Mouse (Mus musculus) neural tube, embryonic 12.5 days (tissue): ENCODE measurements around the gene Hnrnph3. TPM values are rescaled to one million over a fixed set of nuclear protein-coding genes. Genes with fewer than 3 reads are reported as not detected.

Source experiments
- ATAC-seq: fragments of 200-750 bp; cut with Nextera tagmentation; 2 replicates; pipeline ENCODE4 v1.8.0; 2017; ENCODE audit warnings: low read depth, mild to moderate bottlenecking, moderate TSS enrichment, moderate library complexity; ENCODE audit not compliant: low FRiP score
- H3K27ac ChIP-seq: fragments of 300-500 bp; sonication (generic); 2 replicates; pipeline ENCODE4 v1.5.1; 2016
- H3K27me3 ChIP-seq: fragments of 300-500 bp; sonication (generic); replicated peaks from 2 replicates; pipeline ENCODE4 v1.6.1; 2016; ENCODE audit warnings: mild to moderate bottlenecking
- H3K36me3 ChIP-seq: fragments of 300-500 bp; sonication (generic); 2 replicates; pipeline ENCODE4 v1.6.1; 2016; ENCODE audit warnings: mild to moderate bottlenecking
- H3K4me1 ChIP-seq: fragments of 300-500 bp; sonication (generic); 2 replicates; pipeline ENCODE4 v1.6.1; 2016
- H3K4me2 ChIP-seq: fragments of 300-500 bp; sonication (generic); replicated peaks from 2 replicates; pipeline ENCODE4 v1.6.1; 2016; ENCODE audit warnings: mild to moderate bottlenecking
- H3K4me3 ChIP-seq: fragments of 300-500 bp; sonication (generic); 2 replicates; pipeline ENCODE4 v1.5.1; 2016
- H3K9ac ChIP-seq: fragments of 300-500 bp; sonication (generic); 2 replicates; pipeline ENCODE4 v1.6.1; 2016; ENCODE audit warnings: mild to moderate bottlenecking
- H3K9me3 ChIP-seq: fragments of 300-500 bp; sonication (generic); 2 replicates; pipeline ENCODE4 v1.6.1; 2016; ENCODE audit warnings: mild to moderate bottlenecking
- WGBS: fragments of 180-500 bp; shearing (Covaris S2); methylation state at CpG from one replicate; pipeline ENCODE4 v1.1.7; 2016; 5-methylcytosine and 5-hydroxymethylcytosine counted together
- polyA plus RNA-seq: library from polyadenylated mRNA; unstranded; fragments of >200 nt; fragmentation: Nextera tagmentation; extraction: Ambion mirVana; gene quantifications from 2 replicates; pipeline ENCODE4 v1.2.1, GENCODE M21; 2016

Hnrnph3 gene
- polyA plus RNA-seq, 1 experiment from 2014 or later, result 247 TPM

DNA sequence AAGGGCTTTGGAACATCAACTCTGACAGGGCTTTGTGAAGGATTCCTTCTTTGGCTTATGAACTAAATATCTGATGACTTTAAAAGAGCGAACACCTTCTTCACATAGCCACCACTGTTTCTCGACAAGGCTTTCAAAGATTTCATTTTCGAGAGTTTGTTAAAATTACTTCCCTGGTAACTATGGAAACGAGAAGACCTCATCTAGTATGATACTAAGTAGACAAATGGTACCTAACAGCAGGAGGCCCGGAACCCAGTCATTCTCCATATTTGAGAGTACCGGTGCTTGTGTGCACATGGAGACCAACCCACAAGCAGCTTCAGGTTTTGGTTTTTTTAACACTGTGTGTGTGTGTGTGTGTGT, 2.8 kb upstream of the Hnrnph3 start:
- Histone ChIP-seq H3K27me3 (no peaks in the 10 kb centered on the region), H3K36me3 (no peaks in the 10 kb centered on the region), H3K9ac (0 out of 2 replicates have a peak overlapping the region, but pooled peaks have one; percentile 26), H3K4me1 (peaks cover 33% of the 10 kb centered on the region), H3K9me3 (no peaks in the 10 kb centered on the region), H3K27ac (peak overlapping the region; percentile 82), H3K4me2 (peak overlapping the region; percentile 43), H3K4me3 (no peak overlapping the region)
- no peak for ATAC-seq
- WGBS, result 51% methylated on average over 6 of the region's 6 CpGs

DNA sequence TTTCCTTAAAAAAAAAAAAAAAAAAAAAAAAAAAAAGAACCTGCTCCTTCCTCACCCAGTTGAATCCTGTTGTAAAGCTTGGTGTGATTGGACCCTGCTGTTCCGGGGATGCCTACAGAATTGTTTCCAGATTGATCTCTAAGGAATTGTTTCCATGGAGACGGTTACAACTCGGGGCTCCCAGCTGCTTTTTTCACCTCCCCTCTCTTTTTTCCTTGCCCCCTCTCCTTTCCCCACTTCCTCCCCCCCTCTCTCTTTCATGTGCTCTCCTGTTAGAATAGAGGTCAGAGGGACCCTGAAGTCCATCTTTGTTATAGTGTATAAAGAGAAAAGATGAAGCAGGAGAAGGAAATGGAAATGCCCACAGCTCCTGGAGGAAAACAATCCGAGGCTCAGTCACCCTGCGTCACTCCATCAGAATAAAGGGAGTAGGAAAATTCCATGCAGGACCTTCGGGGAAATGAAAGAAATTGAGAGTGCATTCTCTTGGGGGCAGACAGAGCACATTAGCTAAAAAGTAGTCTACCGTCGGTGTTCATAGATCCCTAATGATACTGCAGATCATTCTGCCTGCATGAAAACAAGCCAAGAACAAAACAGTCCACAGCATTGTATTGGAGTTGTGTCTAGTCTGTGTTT, 2.3 kb upstream of the Hnrnph3 start:
- Histone ChIP-seq H3K9ac (peak overlapping the region; percentile 26), H3K27me3 (no peaks in the 10 kb centered on the region), H3K4me1 (peaks cover 37% of the 10 kb centered on the region), H3K27ac (peak overlapping the region; percentile 82), H3K9me3 (no peaks in the 10 kb centered on the region), H3K36me3 (no peaks in the 10 kb centered on the region), H3K4me2 (peak overlapping the region; percentile 43), H3K4me3 (no peak overlapping the region)
- peak; percentile 5; the same call in 1 of the 2 replicates for ATAC-seq
- WGBS, result 8% methylated on average over 8 of the region's 8 CpGs

DNA sequence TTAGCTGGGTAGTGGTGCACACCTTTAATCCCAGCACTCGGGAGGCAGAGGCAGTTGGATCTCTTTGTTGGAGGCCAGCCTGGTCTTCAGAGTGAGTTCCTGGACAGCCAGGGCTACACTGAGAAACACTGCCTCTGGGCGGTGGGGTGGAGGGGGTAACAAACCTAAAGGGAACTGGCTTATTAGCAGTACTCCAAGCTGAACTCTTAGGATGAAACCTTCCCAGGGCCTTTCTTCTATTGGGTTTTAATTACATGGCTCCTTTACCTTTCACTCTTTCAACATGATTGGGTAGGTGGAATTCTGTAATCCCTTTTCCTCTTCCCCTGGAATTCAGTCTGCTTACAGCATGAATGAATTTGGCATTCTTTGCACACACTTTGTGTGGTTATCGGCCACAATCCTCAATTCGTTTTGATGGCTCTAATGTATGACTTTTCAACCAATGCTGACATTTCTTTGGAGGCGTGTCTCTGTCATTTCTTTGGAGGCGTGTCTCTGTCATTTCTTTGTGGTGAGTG, 1.5 kb upstream of the Hnrnph3 start:
- Histone ChIP-seq H3K9ac (0 out of 2 replicates have a peak overlapping the region, but pooled peaks have one; percentile 7), H3K27me3 (no peaks in the 10 kb centered on the region), H3K4me2 (peak overlapping the region; percentile 76), H3K36me3 (no peaks in the 10 kb centered on the region), H3K9me3 (no peaks in the 10 kb centered on the region), H3K27ac (peak overlapping the region; percentile 99), H3K4me1 (peaks cover 43% of the 10 kb centered on the region), H3K4me3 (peak overlapping the region; percentile 9; the same call in 1 of the 2 replicates)
- 16% methylated on average over 6 of the region's 6 CpGs for WGBS
- no peak for ATAC-seq

DNA sequence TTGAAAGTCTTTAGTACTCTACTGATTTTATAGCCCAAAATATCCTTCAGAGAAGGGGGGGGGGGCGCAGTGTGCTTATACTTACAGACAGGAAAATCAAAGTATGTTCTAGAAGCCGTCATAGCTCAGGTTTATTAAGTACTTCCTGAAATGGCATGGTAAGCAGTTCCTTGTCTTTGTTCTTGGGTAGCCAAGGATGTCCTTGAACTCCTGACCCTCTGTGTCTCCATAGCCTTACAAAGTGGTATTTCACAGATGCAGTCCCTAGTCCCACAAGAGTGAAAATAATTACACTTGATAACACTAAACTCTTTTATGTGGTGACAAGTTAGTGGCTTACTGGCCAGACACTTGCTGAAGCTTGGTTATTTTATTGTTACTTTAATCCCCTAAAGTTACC, 999 bp upstream of the Hnrnph3 start:
- peak overlapping the region; percentile 95; the same call in 1 of the 2 replicates for H3K4me3 ChIP-seq
- ATAC-seq, result no peak
- 33% methylated on average over 2 of the region's 2 CpGs for WGBS
- peak overlapping the region; percentile 99 for H3K27ac ChIP-seq
- H3K4me2 ChIP-seq, result peak overlapping the region; percentile 76
- no peaks in the 10 kb centered on the region for H3K9me3 ChIP-seq
- no peaks in the 10 kb centered on the region for H3K36me3 ChIP-seq
- peaks cover 48% of the 10 kb centered on the region for H3K4me1 ChIP-seq
- H3K9ac ChIP-seq, result peak overlapping the region; percentile 99; the same call in 1 of the 2 replicates
- H3K27me3 ChIP-seq, result no peaks in the 10 kb centered on the region

GRCm38 (mm10) chr10:63024580-63024910, 528 bp upstream of the Hnrnph3 start:
- under 1% methylated on average over 8 of the region's 8 CpGs for WGBS
- Histone ChIP-seq H3K9me3 (no peaks in the 10 kb centered on the region), H3K9ac (peak overlapping the region; percentile 99), H3K27me3 (no peaks in the 10 kb centered on the region), H3K36me3 (no peaks in the 10 kb centered on the region), H3K27ac (peak overlapping the region; percentile 99), H3K4me3 (peak overlapping the region; percentile 95), H3K4me2 (peak overlapping the region; percentile 76), H3K4me1 (peaks cover 48% of the 10 kb centered on the region)
- ATAC-seq, result peak; percentile 48

DNA sequence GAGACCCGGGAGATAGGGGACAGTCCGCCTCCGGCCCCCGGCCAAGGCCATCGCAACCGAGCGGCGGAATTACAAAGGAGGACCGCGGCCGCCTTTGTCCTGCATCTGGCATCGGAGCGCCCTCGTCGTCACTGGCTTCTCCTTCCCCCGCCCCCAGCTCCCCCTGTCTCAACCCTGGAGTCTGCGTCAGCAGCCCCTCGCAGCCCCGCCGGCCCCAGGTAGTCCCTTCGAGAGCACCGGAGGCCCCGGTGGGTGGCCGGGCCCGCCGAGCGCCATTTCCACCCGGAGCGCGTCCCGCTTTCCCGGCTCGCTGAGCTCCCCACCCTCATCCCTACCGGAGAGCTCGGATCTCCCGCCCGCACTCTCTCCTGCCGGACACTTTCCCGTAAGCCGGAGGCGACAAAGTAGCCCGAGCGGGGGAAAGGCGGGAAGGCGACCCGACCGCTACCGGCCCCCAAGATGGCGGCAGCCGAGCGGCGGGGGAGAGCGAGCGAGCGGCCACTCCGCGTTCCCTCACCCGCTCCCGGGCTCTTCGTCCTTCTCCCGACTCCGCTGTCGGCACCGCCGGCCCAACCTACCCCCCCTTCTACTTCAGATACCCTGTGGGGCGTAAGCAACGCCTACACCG, 782 bp downstream of the Hnrnph3 start:
- ATAC-seq, result peak; percentile 27
- peaks cover 43% of the 10 kb centered on the region for H3K4me1 ChIP-seq

GRCm38 (mm10) chr10:63022541-63023120, 1.4 kb downstream of the Hnrnph3 start:
- WGBS, result under 1% methylated on average over 27 of the region's 27 CpGs
- Histone ChIP-seq H3K4me1 (peaks cover 41% of the 10 kb centered on the region), H3K27ac (peak overlapping the region; percentile 99)

More for the DNA sequence above, 782 bp downstream of the Hnrnph3 start:
- no peaks in the 10 kb centered on the region for H3K9me3 ChIP-seq
- under 1% methylated on average over 68 of the region's 68 CpGs for WGBS
- no peaks in the 10 kb centered on the region for H3K36me3 ChIP-seq
- H3K27me3 ChIP-seq, result no peaks in the 10 kb centered on the region
- H3K27ac ChIP-seq, result peak overlapping the region; percentile 99
- peak overlapping the region; percentile 76 for H3K4me2 ChIP-seq
- H3K4me3 ChIP-seq, result peak overlapping the region; percentile 95
- peak overlapping the region; percentile 99 for H3K9ac ChIP-seq

DNA sequence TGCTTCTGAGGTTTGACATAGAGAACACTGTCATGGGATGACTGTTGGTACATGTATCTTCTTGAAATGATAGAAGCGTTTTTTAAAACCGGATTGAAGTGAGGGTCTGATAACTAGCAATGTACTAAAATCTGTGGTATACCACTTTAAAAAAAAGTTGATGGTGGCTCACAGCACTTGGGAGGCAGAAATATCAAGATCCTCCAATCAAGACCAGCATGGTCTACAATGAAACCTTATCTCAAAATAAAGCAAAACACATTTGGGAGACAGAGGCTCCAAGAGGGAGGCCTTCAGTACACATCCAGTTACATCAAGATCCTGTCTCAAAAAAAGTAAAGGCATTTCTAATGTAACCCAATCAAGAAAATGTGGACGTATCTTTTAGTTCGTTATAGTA, 2.3 kb downstream of the Hnrnph3 start:
- H3K36me3 ChIP-seq, result peaks cover 12% of the 10 kb centered on the region; the same call in 1 of the 2 replicates
- no peaks in the 10 kb centered on the region for H3K9me3 ChIP-seq
- H3K27ac ChIP-seq, result no peak overlapping the region
- peak overlapping the region; percentile 76 for H3K4me2 ChIP-seq
- WGBS, result 65% methylated on average over 4 of the region's 4 CpGs
- H3K27me3 ChIP-seq, result no peaks in the 10 kb centered on the region
- peak overlapping the region; percentile 95 for H3K4me3 ChIP-seq
- H3K4me1 ChIP-seq, result peaks cover 37% of the 10 kb centered on the region
- peak overlapping the region; percentile 99 for H3K9ac ChIP-seq
- no peak for ATAC-seq

More at GRCm38 (mm10) chr10:63022541-63023120, 1.4 kb downstream of the Hnrnph3 start:
- peak overlapping the region; percentile 99 for H3K9ac ChIP-seq
- H3K4me2 ChIP-seq, result peak overlapping the region; percentile 76
- H3K9me3 ChIP-seq, result no peaks in the 10 kb centered on the region
- H3K4me3 ChIP-seq, result peak overlapping the region; percentile 95
- H3K36me3 ChIP-seq, result peaks cover 4% of the 10 kb centered on the region; the same call in 1 of the 2 replicates
- no peak for ATAC-seq
- no peaks in the 10 kb centered on the region for H3K27me3 ChIP-seq

- Histone ChIP-seq H3K9me3 (no peaks in the 10 kb centered on the region), H3K9ac (no peak overlapping the region), H3K36me3 (peaks cover 35% of the 10 kb centered on the region), H3K4me3 (no peak overlapping the region), H3K4me1 (peaks cover 20% of the 10 kb centered on the region), H3K27ac (no peak overlapping the region), H3K4me2 (peak overlapping the region; percentile 31), H3K27me3 (no peaks in the 10 kb centered on the region)
- 84% methylated on average over 6 of the region's 6 CpGs for WGBS
- no peak for ATAC-seq
Observed at GRCm38 (mm10) chr10:63019304-63019703, 4.7 kb downstream of the Hnrnph3 start.

DNA sequence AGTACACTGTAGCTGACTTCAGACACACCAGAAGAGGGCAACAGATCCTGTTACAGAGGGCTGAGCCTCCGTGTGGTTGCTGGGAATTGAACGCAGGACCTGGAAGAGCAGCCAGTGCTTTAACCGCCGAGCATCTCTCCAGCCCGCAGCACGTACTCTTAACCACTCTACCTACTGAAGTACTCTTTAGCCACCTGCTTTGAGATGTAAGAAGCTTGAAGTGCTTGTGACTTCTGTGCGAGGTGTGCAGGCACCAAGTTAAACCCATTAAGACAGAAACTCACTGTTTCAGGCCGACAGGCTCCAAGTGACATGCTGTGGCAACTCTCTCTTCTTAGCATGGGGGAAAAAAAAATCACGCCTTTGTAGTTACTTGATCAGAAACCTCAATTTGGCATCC, 9.8 kb downstream of the Hnrnph3 start:
- Histone ChIP-seq H3K36me3 (peaks cover 80% of the 10 kb centered on the region), H3K27me3 (no peaks in the 10 kb centered on the region), H3K4me3 (no peak overlapping the region), H3K4me2 (no peak overlapping the region), H3K27ac (no peak overlapping the region), H3K9me3 (no peaks in the 10 kb centered on the region), H3K9ac (no peak overlapping the region), H3K4me1 (no peaks in the 10 kb centered on the region)
- no peak for ATAC-seq
- 94% methylated on average over 9 of the region's 9 CpGs for WGBS

DNA sequence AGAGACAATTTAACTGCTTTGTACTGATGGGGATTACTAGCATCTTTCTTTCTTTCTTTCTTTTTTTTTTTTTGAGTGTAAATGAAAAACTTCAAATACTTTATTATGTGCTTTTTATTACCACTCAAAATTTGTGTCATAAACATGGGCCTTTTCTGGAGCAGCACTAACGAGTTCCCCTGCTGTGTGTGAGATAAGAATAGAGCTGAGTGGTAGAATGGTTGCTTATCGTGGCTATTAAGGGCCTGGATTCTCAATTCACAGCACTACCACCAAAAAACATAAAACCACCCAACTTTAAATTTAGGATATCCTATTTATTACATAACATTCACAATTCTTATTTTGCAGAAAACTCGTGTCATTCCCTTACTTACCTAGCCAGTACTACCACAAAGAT, 10.5 kb downstream of the Hnrnph3 start:
- H3K9me3 ChIP-seq, result no peaks in the 10 kb centered on the region
- H3K27ac ChIP-seq, result no peak overlapping the region
- H3K9ac ChIP-seq, result no peak overlapping the region
- H3K27me3 ChIP-seq, result no peaks in the 10 kb centered on the region
- H3K4me1 ChIP-seq, result no peaks in the 10 kb centered on the region
- 86% methylated on average over 3 of the region's 3 CpGs for WGBS
- H3K4me2 ChIP-seq, result no peak overlapping the region
- no peak overlapping the region for H3K4me3 ChIP-seq
- peaks cover 84% of the 10 kb centered on the region for H3K36me3 ChIP-seq
- no peak for ATAC-seq

GRCm38 (mm10) chr10:63011556-63011955, 12.5 kb downstream of the Hnrnph3 start:
- ATAC-seq, result no peak
- Histone ChIP-seq H3K36me3 (peaks cover 87% of the 10 kb centered on the region), H3K4me3 (no peak overlapping the region), H3K9ac (no peak overlapping the region), H3K4me1 (no peaks in the 10 kb centered on the region), H3K9me3 (no peaks in the 10 kb centered on the region), H3K4me2 (no peak overlapping the region), H3K27ac (no peak overlapping the region), H3K27me3 (no peaks in the 10 kb centered on the region)
- WGBS, result 92% methylated on average over 6 of the region's 6 CpGs
